Mouse (Mus musculus) MEL (cell line): ENCODE data around the gene 2200002J24Rik. TPM values are rescaled to one million over a fixed set of nuclear protein-coding genes. Genes with fewer than 3 reads are reported as not detected.

ENCODE experiments used
- DNase-seq: peaks from one replicate; pipeline ENCODE4 v3.0.0; 2011; ENCODE audit warnings: low read depth, low spot score
- H3K27ac ChIP-seq: 2 replicates; pipeline ENCODE4 v1.5.1; 2012; ENCODE audit warnings: low read depth, mild to moderate bottlenecking, control low read depth, low read length, moderate library complexity; ENCODE audit not compliant: control insufficient read depth
- H3K27me3 ChIP-seq, 2 experiments: fragments of 150-350 bp in 1 of 2; sonication (generic) in 1 of 2; 2 replicates each; pipeline ENCODE4 v1.6.1; 2012; ENCODE audit warnings: low read length in 2 of 2, mild to moderate bottlenecking in 2 of 2, improper control_type of control experiment in 1 of 2, moderate library complexity in 1 of 2; ENCODE audit not compliant: insufficient read depth in 2 of 2, control insufficient read depth in 1 of 2
- H3K36me3 ChIP-seq, 2 experiments: 2 replicates each; pipeline ENCODE4 v1.6.1; 2012 to 2014; ENCODE audit warnings: low read length in 2 of 2, improper control_type of control experiment in 1 of 2, inconsistent platforms in 1 of 2, mild to moderate bottlenecking in 1 of 2; ENCODE audit not compliant: insufficient read depth in 2 of 2, control insufficient read depth in 1 of 2
- H3K4me1 ChIP-seq, 2 experiments: fragments of 150-350 bp in 1 of 2; sonication (generic) in 1 of 2; 2 replicates each; pipeline ENCODE4 v1.6.1; 2012; ENCODE audit warnings: low read length in 2 of 2, improper control_type of control experiment in 1 of 2, mild to moderate bottlenecking in 1 of 2; ENCODE audit not compliant: insufficient read depth in 2 of 2, control insufficient read depth in 1 of 2
- H3K4me3 ChIP-seq, 2 experiments: fragments of 150-350 bp in 1 of 2; sonication (generic) in 1 of 2; 2 replicates each; pipeline ENCODE4 v1.5.1; 2012; ENCODE audit warnings: low read depth in 2 of 2, low read length in 2 of 2, mild to moderate bottlenecking in 2 of 2, moderate library complexity in 2 of 2, control low read depth in 1 of 2, improper control_type of control experiment in 1 of 2; ENCODE audit not compliant: control insufficient read depth in 1 of 2, insufficient read depth in 1 of 2
- H3K79me2 ChIP-seq: 2 replicates; pipeline ENCODE4 v1.6.1; 2012; ENCODE audit warnings: mild to moderate bottlenecking, low read length, moderate library complexity; ENCODE audit not compliant: control insufficient read depth, poor library complexity, insufficient read depth
- H3K9ac ChIP-seq: 2 replicates; pipeline ENCODE4 v1.6.1; 2012; ENCODE audit warnings: low read depth, mild to moderate bottlenecking, control low read depth, low read length, moderate library complexity; ENCODE audit not compliant: control insufficient read depth, poor library complexity, severe bottlenecking
- H3K9me3 ChIP-seq: fragments of 150-350 bp; sonication (generic); replicated peaks from 2 replicates; pipeline ENCODE4 v1.6.1; 2012; ENCODE audit warnings: mild to moderate bottlenecking, low read length, improper control_type of control experiment, moderate library complexity; ENCODE audit not compliant: insufficient read depth
- BHLHE40 ChIP-seq: IDR thresholded peaks from 2 replicates; pipeline ENCODE4 v1.6.1; 2012; ENCODE audit warnings: low read depth, mild to moderate bottlenecking, inconsistent platforms, low read length, improper control_type of control experiment, borderline replicate concordance
- CTCF ChIP-seq, 3 experiments: IDR thresholded peaks in 2 of 3; conservative IDR thresholded peaks in 1 of 3; 2 replicates each; pipeline ENCODE4 v1.5.1; 2011 to 2012; ENCODE audit warnings: low read length in 3 of 3, low read depth in 2 of 3, mild to moderate bottlenecking in 2 of 3, improper control_type of control experiment in 1 of 3, inconsistent platforms in 1 of 3, mixed read lengths in 1 of 3, moderate library complexity in 1 of 3; ENCODE audit not compliant: control insufficient read depth in 1 of 3, insufficient read depth in 1 of 3, poor library complexity in 1 of 3, severe bottlenecking in 1 of 3
- ELF1 ChIP-seq: IDR thresholded peaks from 2 replicates; pipeline ENCODE4 v1.6.1; 2014; ENCODE audit warnings: low read depth, mild to moderate bottlenecking, inconsistent platforms, low read length, improper control_type of control experiment, moderate library complexity
- EP300 ChIP-seq, 2 experiments: IDR thresholded peaks; 2 replicates each; pipeline ENCODE4 v1.6.1; 2011; ENCODE audit warnings: improper control_type of control experiment in 2 of 2, low read length in 2 of 2, low read depth in 1 of 2, mild to moderate bottlenecking in 1 of 2
- ETS1 ChIP-seq: IDR thresholded peaks from 2 replicates; pipeline ENCODE4 v1.6.1; 2012; ENCODE audit warnings: low read depth, mild to moderate bottlenecking, inconsistent platforms, low read length, improper control_type of control experiment, moderate library complexity
- GABPA ChIP-seq: IDR thresholded peaks from 2 replicates; pipeline ENCODE4 v1.6.1; 2012; ENCODE audit warnings: low read depth, mild to moderate bottlenecking, inconsistent platforms, low read length, improper control_type of control experiment, moderate library complexity
- GATA1 ChIP-seq: IDR thresholded peaks from 2 replicates; pipeline ENCODE4 v1.6.1; 2011; ENCODE audit warnings: low read depth, low read length, improper control_type of control experiment
- HCFC1 ChIP-seq: IDR thresholded peaks from 2 replicates; pipeline ENCODE4 v1.6.1; 2012; ENCODE audit warnings: low read depth, mild to moderate bottlenecking, inconsistent platforms, low read length, improper control_type of control experiment, moderate library complexity
- MAFK ChIP-seq: IDR thresholded peaks from 2 replicates; pipeline ENCODE4 v1.6.1; 2011; ENCODE audit warnings: low read depth, mild to moderate bottlenecking, low read length, improper control_type of control experiment, borderline replicate concordance
- POLR2A ChIP-seq, 2 experiments: IDR thresholded peaks; 2 replicates each; pipeline ENCODE4 v1.6.1; 2011 to 2012; ENCODE audit warnings: low read length in 2 of 2, mild to moderate bottlenecking in 2 of 2, control low read depth in 1 of 2, improper control_type of control experiment in 1 of 2, low read depth in 1 of 2, moderate library complexity in 1 of 2; ENCODE audit not compliant: control insufficient read depth in 1 of 2, insufficient read depth in 1 of 2, poor library complexity in 1 of 2
- RAD21 ChIP-seq: IDR thresholded peaks from 2 replicates; pipeline ENCODE4 v1.6.1; 2011; ENCODE audit warnings: mild to moderate bottlenecking, low read depth, low read length, improper control_type of control experiment
- SMC3 ChIP-seq: IDR thresholded peaks from 2 replicates; pipeline ENCODE4 v1.6.1; 2011; ENCODE audit warnings: low read depth, low read length, improper control_type of control experiment
- TBP ChIP-seq: IDR thresholded peaks from 2 replicates; pipeline ENCODE4 v1.8.0; 2011; ENCODE audit warnings: low read depth, low read length, improper control_type of control experiment
- TCF12 ChIP-seq: IDR thresholded peaks from 2 replicates; pipeline ENCODE4 v1.6.1; 2014; ENCODE audit warnings: low read depth, mild to moderate bottlenecking, inconsistent platforms, low read length, improper control_type of control experiment, moderate library complexity
- USF2 ChIP-seq, 2 experiments: IDR thresholded peaks; 2 replicates each; pipeline ENCODE4 v1.6.1; 2011 to 2012; ENCODE audit warnings: improper control_type of control experiment in 2 of 2, low read length in 2 of 2, borderline replicate concordance in 1 of 2, inconsistent platforms in 1 of 2, low read depth in 1 of 2, mild to moderate bottlenecking in 1 of 2; ENCODE audit not compliant: insufficient read depth in 1 of 2
- ZC3H11A ChIP-seq: IDR thresholded peaks from 2 replicates; pipeline ENCODE4 v1.6.1; 2012; ENCODE audit warnings: low read depth, mild to moderate bottlenecking, inconsistent platforms, low read length, improper control_type of control experiment
- ZKSCAN1 ChIP-seq: IDR thresholded peaks from 2 replicates; pipeline ENCODE4 v1.6.1; 2012; ENCODE audit warnings: low read depth, mild to moderate bottlenecking, inconsistent platforms, low read length, improper control_type of control experiment, moderate library complexity
- ZNF384 ChIP-seq: IDR thresholded peaks from 2 replicates; pipeline ENCODE4 v1.6.1; 2012; ENCODE audit warnings: low read depth, mild to moderate bottlenecking, inconsistent platforms, low read length, improper control_type of control experiment
- polyA plus RNA-seq, 2 experiments: library from polyadenylated mRNA; stranded (reverse) in 1 of 2; unstranded in 1 of 2; fragments of >175 nt in 1 of 2; fragments of >200 nt in 1 of 2; gene quantifications; 2 replicates each; pipeline versions ENCODE4 v1.2.1 to v1.2.4; 2012; ENCODE audit warnings: low replicate concordance in 2 of 2, low read depth in 1 of 2; ENCODE audit not compliant: insufficient read length in 2 of 2, insufficient read depth in 1 of 2, missing spikeins in 1 of 2
- total RNA-seq: library from RNA; depleted of rRNA; stranded (reverse); fragments of 300-350 nt; gene quantifications from 2 replicates; pipeline ENCODE4 v1.2.3, GENCODE M21; 2012; rRNA removed

The 2200002J24Rik gene
- total and polyA plus RNA-seq, 3 experiments: 1.2 TPM; not detected in 2

- Histone ChIP-seq H3K27me3 (no peaks in the 10 kb centered on the region; a peak in 2 of 4 replicates), H3K9ac (no peak overlapping the region), H3K36me3 (no peaks in the 10 kb centered on the region), H3K4me3 (no peak overlapping the region), H3K79me2 (no peaks in the 10 kb centered on the region), H3K4me1 (no peaks in the 10 kb centered on the region), H3K9me3 (no peaks in the 10 kb centered on the region), H3K27ac (no peak overlapping the region)
- peak in 1 of 3 experiments; percentile 18; a peak in 1 of 6 replicates for TF ChIP-seq CTCF (IDR thresholded peaks at IDR 0.05 in 2 of 3, conservative IDR thresholded peaks at IDR 0.05 in 1 of 3; ENCODE audit: control insufficient read depth in 1 of 3, insufficient read depth in 1 of 3, low read depth in 2 of 3, low read length in 3 of 3, poor library complexity in 1 of 3, severe bottlenecking in 1 of 3)
- TF ChIP-seq GABPA: no peak
- no peak for DNase-seq
These were observed 45.4 kb downstream of the 2200002J24Rik start for GRCm38 (mm10) chr7:30744022-30744598.

- Histone ChIP-seq H3K4me1 (no peaks in the 10 kb centered on the region), H3K4me3 (no peak overlapping the region), H3K36me3 (no peaks in the 10 kb centered on the region), H3K27ac (no peak overlapping the region), H3K27me3 (no peaks in the 10 kb centered on the region; a peak in 2 of 4 replicates), H3K79me2 (no peaks in the 10 kb centered on the region), H3K9me3 (no peaks in the 10 kb centered on the region), H3K9ac (no peak overlapping the region)
- DNase-seq: no peak
- TF ChIP-seq TBP: no peak
- no peak for TF ChIP-seq USF2 (IDR thresholded peaks at IDR 0.05; ENCODE audit: borderline replicate concordance in 1 of 2, insufficient read depth in 1 of 2, low read depth in 1 of 2, low read length in 2 of 2)
- TF ChIP-seq MAFK: no peak
- no peak for TF ChIP-seq GATA1
- no peak for TF ChIP-seq HCFC1
- no peak; the same call in 1 of the 2 replicates for TF ChIP-seq RAD21
- TF ChIP-seq POLR2A (IDR thresholded peaks at IDR 0.05; ENCODE audit: control insufficient read depth in 1 of 2, insufficient read depth in 1 of 2, low read depth in 1 of 2, low read length in 2 of 2, poor library complexity in 1 of 2): no peak
- TF ChIP-seq BHLHE40: no peak
- 0 out of 2 replicates have a peak, but pooled peaks have one; percentile 10 for TF ChIP-seq SMC3
- TF ChIP-seq ELF1: no peak
- peak; percentile 19 to 46 (median 32); a peak in 5 of 6 replicates for TF ChIP-seq CTCF (IDR thresholded peaks at IDR 0.05 in 2 of 3, conservative IDR thresholded peaks at IDR 0.05 in 1 of 3; ENCODE audit: control insufficient read depth in 1 of 3, insufficient read depth in 1 of 3, low read depth in 2 of 3, low read length in 3 of 3, poor library complexity in 1 of 3, severe bottlenecking in 1 of 3)
- no peak for TF ChIP-seq ZNF384
- no peak for TF ChIP-seq ZKSCAN1
- no peak for TF ChIP-seq TCF12
- no peak for TF ChIP-seq EP300 (IDR thresholded peaks at IDR 0.05; ENCODE audit: low read depth in 1 of 2, low read length in 2 of 2)
- no peak for TF ChIP-seq ETS1
- no peak for TF ChIP-seq ZC3H11A
These were observed 48.9 kb downstream of the 2200002J24Rik start for GRCm38 (mm10) chr7:30747525-30748204.

Other genes with a start within 250 kb of the 2200002J24Rik start
Only the 30 nearest of the 32 such genes appear.
- gene Nphs1, start 240.6 kb upstream of the 2200002J24Rik start, total RNA-seq: 1.3 and 2.3 TPM in 2 replicates
- gene Nphs1, start 240.6 kb upstream of the 2200002J24Rik start, polyA plus RNA-seq: 1 to 10 TPM in 1 of 2 experiments, not detected in 1; 1.2 TPM
- gene Prodh2, start 205.3 kb upstream of the 2200002J24Rik start, total RNA-seq: not detected in 2 replicates
- gene Prodh2, start 205.3 kb upstream of the 2200002J24Rik start, polyA plus RNA-seq: not detected
- 1.8 and 2.4 TPM in 2 replicates for gene Arhgap33, start 163.9 kb upstream of the 2200002J24Rik start, total RNA-seq
- gene Arhgap33, start 163.9 kb upstream of the 2200002J24Rik start, polyA plus RNA-seq: 10 to 100 TPM in 1 of 2 experiments, not detected in 1; 22.3 TPM
- 1.2 and 1.5 TPM in 2 replicates for gene Hspb6, start 146.7 kb upstream of the 2200002J24Rik start, total RNA-seq
- 10 to 100 TPM in 1 of 2 experiments, not detected in 1; 12.4 TPM for gene Hspb6, start 146.7 kb upstream of the 2200002J24Rik start, polyA plus RNA-seq
- 2.3 and 2.4 TPM in 2 replicates for gene Proser3, start 146.6 kb upstream of the 2200002J24Rik start, total RNA-seq
- 1 to 10 TPM in 1 of 2 experiments, not detected in 1; 8.9 TPM for gene Proser3, start 146.6 kb upstream of the 2200002J24Rik start, polyA plus RNA-seq
- gene Lin37, start 139.1 kb upstream of the 2200002J24Rik start, total RNA-seq: 10.9 and 12.0 TPM in 2 replicates
- 10 to 100 TPM in 1 of 2 experiments, not detected in 1; 49.8 TPM for gene Lin37, start 139.1 kb upstream of the 2200002J24Rik start, polyA plus RNA-seq
- 67.2 and 74.2 TPM in 2 replicates for gene U2af1l4, start 135.6 kb upstream of the 2200002J24Rik start, total RNA-seq
- gene U2af1l4, start 135.6 kb upstream of the 2200002J24Rik start, polyA plus RNA-seq: 10 to 100 TPM in 1 of 2 experiments, not detected in 1; 72.5 TPM
- 1.4 and 1.9 TPM in 2 replicates for gene Gm49396, start 135.6 kb upstream of the 2200002J24Rik start, total RNA-seq
- gene Gm49396, start 135.6 kb upstream of the 2200002J24Rik start, polyA plus RNA-seq: 1 to 10 TPM in 1 of 2 experiments, not detected in 1; 4.2 TPM
- gene Psenen, start 135.3 kb upstream of the 2200002J24Rik start, total RNA-seq: 43.0 and 60.8 TPM in 2 replicates
- gene Psenen, start 135.3 kb upstream of the 2200002J24Rik start, polyA plus RNA-seq: 100 to 1,000 TPM in 1 of 2 experiments, not detected in 1; 157 TPM
- gene Igflr1, start 133.5 kb upstream of the 2200002J24Rik start, total RNA-seq: 1.3 and 1.7 TPM in 2 replicates
- 1 to 10 TPM in 1 of 2 experiments, not detected in 1; 3.1 TPM for gene Igflr1, start 133.5 kb upstream of the 2200002J24Rik start, polyA plus RNA-seq
- gene Kmt2b, start 110.2 kb upstream of the 2200002J24Rik start, total RNA-seq: 13.2 and 15.6 TPM in 2 replicates
- 10 to 100 TPM in 1 of 2 experiments, not detected in 1; 48.2 TPM for gene Kmt2b, start 110.2 kb upstream of the 2200002J24Rik start, polyA plus RNA-seq
- 20.1 and 25.9 TPM in 2 replicates for gene Zbtb32, start 100.0 kb upstream of the 2200002J24Rik start, total RNA-seq
- 10 to 100 TPM in 1 of 2 experiments, not detected in 1; 32.8 TPM for gene Zbtb32, start 100.0 kb upstream of the 2200002J24Rik start, polyA plus RNA-seq
- 0.42 and 0.54 TPM in 2 replicates for gene Upk1a, start 86.1 kb upstream of the 2200002J24Rik start, total RNA-seq
- 1 to 10 TPM in 1 of 2 experiments, not detected in 1; 1.6 TPM for gene Upk1a, start 86.1 kb upstream of the 2200002J24Rik start, polyA plus RNA-seq
- 566 and 611 TPM in 2 replicates for gene Cox6b1, start 72.8 kb upstream of the 2200002J24Rik start, total RNA-seq
- gene Cox6b1, start 72.8 kb upstream of the 2200002J24Rik start, polyA plus RNA-seq: 100 to 1,000 TPM in 1 of 2 experiments, not detected in 1; 799 TPM
- gene Etv2, start 63.1 kb upstream of the 2200002J24Rik start, total RNA-seq: 0.15 TPM in 1 of 2 replicates, not detected in the other
- not detected for gene Etv2, start 63.1 kb upstream of the 2200002J24Rik start, polyA plus RNA-seq
- 103 and 124 TPM in 2 replicates for gene Rbm42, start 48.6 kb upstream of the 2200002J24Rik start, total RNA-seq
- 100 to 1,000 TPM in 1 of 2 experiments, not detected in 1; 129 TPM for gene Rbm42, start 48.6 kb upstream of the 2200002J24Rik start, polyA plus RNA-seq
- gene Haus5, start 33.9 kb upstream of the 2200002J24Rik start, total RNA-seq: 34.3 and 35.0 TPM in 2 replicates
- gene Haus5, start 33.9 kb upstream of the 2200002J24Rik start, polyA plus RNA-seq: 10 to 100 TPM in 1 of 2 experiments, not detected in 1; 55.9 TPM
- not detected in 2 replicates for gene Pmis2, start 27.3 kb upstream of the 2200002J24Rik start, total RNA-seq
- not detected for gene Pmis2, start 27.3 kb upstream of the 2200002J24Rik start, polyA plus RNA-seq
- 2.7 and 3.0 TPM in 2 replicates for gene Atp4a, start 13.3 kb downstream of the 2200002J24Rik start, total RNA-seq
- gene Atp4a, start 13.3 kb downstream of the 2200002J24Rik start, polyA plus RNA-seq: 1 to 10 TPM in 1 of 2 experiments, not detected in 1; 1.5 TPM
- gene Tmem147, start 30.6 kb downstream of the 2200002J24Rik start, total RNA-seq: 218 and 266 TPM in 2 replicates
- 100 to 1,000 TPM; 307 to 324 TPM for gene Tmem147, start 30.6 kb downstream of the 2200002J24Rik start, polyA plus RNA-seq
- not detected in 2 replicates for gene Gapdhs, start 44.8 kb downstream of the 2200002J24Rik start, total RNA-seq
- under 1 TPM in 1 of 2 experiments, not detected in 1; 0.49 TPM for gene Gapdhs, start 44.8 kb downstream of the 2200002J24Rik start, polyA plus RNA-seq
- gene Sbsn, start 52.5 kb downstream of the 2200002J24Rik start, total RNA-seq: 1.2 TPM in 1 of 2 replicates, not detected in the other
- under 1 TPM in 1 of 2 experiments, not detected in 1; 0.17 TPM for gene Sbsn, start 52.5 kb downstream of the 2200002J24Rik start, polyA plus RNA-seq
- gene Dmkn, start 64.8 kb downstream of the 2200002J24Rik start, total RNA-seq: not detected in 2 replicates
- gene Dmkn, start 64.8 kb downstream of the 2200002J24Rik start, polyA plus RNA-seq: not detected
- not detected in 2 replicates for gene Krtdap, start 89.0 kb downstream of the 2200002J24Rik start, total RNA-seq
- gene Krtdap, start 89.0 kb downstream of the 2200002J24Rik start, polyA plus RNA-seq: not detected
- not detected in 2 replicates for gene Ffar2, start 124.8 kb downstream of the 2200002J24Rik start, total RNA-seq
- under 1 TPM in 1 of 2 experiments, not detected in 1; 0.04 TPM for gene Ffar2, start 124.8 kb downstream of the 2200002J24Rik start, polyA plus RNA-seq
- not detected in 2 replicates for gene Ffar3, start 157.3 kb downstream of the 2200002J24Rik start, total RNA-seq
- gene Ffar3, start 157.3 kb downstream of the 2200002J24Rik start, polyA plus RNA-seq: not detected
- gene Ffar1, start 162.6 kb downstream of the 2200002J24Rik start, total RNA-seq: not detected in 2 replicates
- not detected for gene Ffar1, start 162.6 kb downstream of the 2200002J24Rik start, polyA plus RNA-seq
- gene Cd22, start 181.4 kb downstream of the 2200002J24Rik start, total RNA-seq: not detected in 2 replicates
- under 1 TPM in 1 of 2 experiments, not detected in 1; 0.07 TPM for gene Cd22, start 181.4 kb downstream of the 2200002J24Rik start, polyA plus RNA-seq
- gene Mag, start 215.9 kb downstream of the 2200002J24Rik start, total RNA-seq: not detected in 2 replicates
- gene Mag, start 215.9 kb downstream of the 2200002J24Rik start, polyA plus RNA-seq: not detected
- gene Hamp2, start 225.8 kb downstream of the 2200002J24Rik start, total RNA-seq: not detected in 2 replicates
- not detected for gene Hamp2, start 225.8 kb downstream of the 2200002J24Rik start, polyA plus RNA-seq